Mouse (Mus musculus) heart, postnatal 0 days (tissue): ENCODE measurements around the gene Ctf1.

Source experiments
- CTCF ChIP-seq: IDR thresholded peaks from 2 replicates; pipeline ENCODE4 v1.5.1; 2016; ENCODE audit warnings: antibody characterized with exemption, control low read depth, low read depth
- EP300 ChIP-seq: IDR thresholded peaks from 2 replicates; pipeline ENCODE4 v1.6.1; 2016; ENCODE audit warnings: antibody characterized with exemption, low read depth

- no peak for TF ChIP-seq CTCF
- TF ChIP-seq EP300 = no peak
Measured at GRCm38 (mm10) chr7:127704598-127704997, 7.9 kb upstream of the Ctf1 start.
